Mouse (Mus musculus) layer of hippocampus, adult 18-20 months (tissue): ENCODE results near the gene Pdlim7. TPM values are rescaled to one million over a fixed set of nuclear protein-coding genes. Genes with fewer than 3 reads are reported as not detected.

Source experiments
- DNase-seq, 2 experiments: peaks; one replicate each; pipeline ENCODE4 v3.0.0; 2022; ENCODE audit warnings: low spot score in 2 of 2
- microRNA-seq, 2 experiments: library from miRNA; unstranded; fragments of <30 nt; microRNA quantifications; one replicate each; pipeline ENCODE4 v1.2.0; 2021
- total RNA-seq, 2 experiments: library from RNA; stranded (reverse); gene quantifications; 2 replicates each; pipeline ENCODE4 v1.2.3; 2021

The Pdlim7 gene
- total RNA-seq, 2 experiments from 2014 or later = 93.2 to 99.5 TPM

GRCm38 (mm10) chr13:55465830-55466440, 47.5 kb downstream of the Pdlim7 start:
- no peak for DNase-seq

GRCm38 (mm10) chr13:55465184-55465583, 48.3 kb downstream of the Pdlim7 start:
- DNase-seq = no peak

- peak in 1 of 2 experiments; percentile 78 for DNase-seq
Measured at GRCm38 (mm10) chr13:55464027-55464884, 49.2 kb downstream of the Pdlim7 start, which contains the start of gene Prr7. Gene Prr7, plus strand, starts transcription at chr13:55464267.

- no peak for DNase-seq
Measured at GRCm38 (mm10) chr13:55463399-55464026, 50.0 kb downstream of the Pdlim7 start.

- DNase-seq = no peak
Measured at GRCm38 (mm10) chr13:55462965-55463364, 50.5 kb downstream of the Pdlim7 start.

GRCm38 (mm10) chr13:55451785-55452549, 61.5 kb downstream of the Pdlim7 start:
- no peak for DNase-seq

GRCm38 (mm10) chr13:55451296-55451695, 62.2 kb downstream of the Pdlim7 start:
- DNase-seq = no peak

GRCm38 (mm10) chr13:55450511-55450980, 62.9 kb downstream of the Pdlim7 start:
- peak in 1 of 2 experiments; percentile 57 for DNase-seq

- DNase-seq = no peak
Measured at GRCm38 (mm10) chr13:55449679-55450441, 63.6 kb downstream of the Pdlim7 start.

GRCm38 (mm10) chr13:55449205-55449604, 64.3 kb downstream of the Pdlim7 start:
- DNase-seq = no peak

GRCm38 (mm10) chr13:55448131-55448530, 65.3 kb downstream of the Pdlim7 start:
- DNase-seq = no peak

- DNase-seq = no peak
Measured at GRCm38 (mm10) chr13:55447543-55447943, 65.9 kb downstream of the Pdlim7 start.

- no peak for DNase-seq
Measured at GRCm38 (mm10) chr13:55446483-55447105, 66.9 kb downstream of the Pdlim7 start.

Small RNA genes lying within 50 kb of the gene (microRNA-seq; reads per million reads assigned to microRNA genes)
- gene Mir6943 = 3.1 to 6.2 reads per million in 2 experiments
- 30.6 to 31.3 reads per million in 2 experiments for gene Mir6944
- gene Mir6945 = 7.4 to 10.3 reads per million in 2 experiments

Other genes starting within 250 kb of the Pdlim7 start
- gene Prelid1, start 193.2 kb downstream of the Pdlim7 start, total RNA-seq = 100 to 1,000 TPM; 147 to 149 TPM
- 10 to 100 TPM; 79.1 to 82.6 TPM for gene Rab24, start 191.7 kb downstream of the Pdlim7 start, total RNA-seq
- 1 to 10 TPM in 1 of 2 experiments, under 1 TPM in 1; 0.79 to 1.2 TPM for gene Mxd3, start 183.9 kb downstream of the Pdlim7 start, total RNA-seq
- 10 to 100 TPM; 65.9 to 66.8 TPM for gene Lman2, start 150.9 kb downstream of the Pdlim7 start, total RNA-seq
- gene Rgs14, start 143.9 kb downstream of the Pdlim7 start, total RNA-seq = 100 to 1,000 TPM; 103 to 112 TPM
- gene Slc34a1, start 115.5 kb downstream of the Pdlim7 start, total RNA-seq = not detected
- under 1 TPM in 1 of 2 experiments, not detected in 1; 0.68 TPM for gene Pfn3, start 98.4 kb downstream of the Pdlim7 start, total RNA-seq
- under 1 TPM; 0.32 to 0.36 TPM for gene F12, start 86.9 kb downstream of the Pdlim7 start, total RNA-seq
- 10 to 100 TPM; 60.3 to 63.2 TPM for gene Grk6, start 68.6 kb downstream of the Pdlim7 start, total RNA-seq
- gene Prr7, start 49.4 kb downstream of the Pdlim7 start, total RNA-seq = 10 to 100 TPM; 75.6 to 79.2 TPM
- 100 to 1,000 TPM; 359 to 362 TPM for gene Dbn1, start 25.6 kb downstream of the Pdlim7 start, total RNA-seq
- 10 to 100 TPM; 14.5 to 16.4 TPM for gene Dok3, start 15.6 kb upstream of the Pdlim7 start, total RNA-seq
- 10 to 100 TPM; 56.0 to 56.2 TPM for gene Ddx41, start 23.0 kb upstream of the Pdlim7 start, total RNA-seq
- gene Fam193b, start 57.4 kb upstream of the Pdlim7 start, total RNA-seq = 10 to 100 TPM; 77.6 to 79.0 TPM
- gene Tmed9, start 60.1 kb upstream of the Pdlim7 start, total RNA-seq = 100 to 1,000 TPM; 134 to 146 TPM
- gene B4galt7, start 86.2 kb upstream of the Pdlim7 start, total RNA-seq = 10 to 100 TPM; 25.9 to 26.7 TPM
- gene Caml, start 109.3 kb upstream of the Pdlim7 start, total RNA-seq = 10 to 100 TPM; 43.3 to 47.6 TPM
- 10 to 100 TPM; 38.4 to 44.6 TPM for gene Ddx46, start 121.4 kb upstream of the Pdlim7 start, total RNA-seq
- 10 to 100 TPM; 71.1 to 73.9 TPM for gene B230219D22Rik, start 179.4 kb upstream of the Pdlim7 start, total RNA-seq
- 10 to 100 TPM; 76.1 to 76.9 TPM for gene Txndc15, start 201.0 kb upstream of the Pdlim7 start, total RNA-seq
- gene Pcbd2, start 213.7 kb upstream of the Pdlim7 start, total RNA-seq = 10 to 100 TPM; 34.8 to 38.9 TPM